Mouse (Mus musculus) skeletal muscle tissue, postnatal 0 days (tissue): Measurements from ENCODE around the gene Slc25a5. TPM values are rescaled to one million over a fixed set of nuclear protein-coding genes. Genes with fewer than 3 reads are reported as not detected.

Experiments used
- polyA plus RNA-seq: library from polyadenylated mRNA; unstranded; fragments of >200 nt; fragmentation: Nextera tagmentation; extraction: Ambion mirVana; gene quantifications from 2 replicates; pipeline ENCODE4 v1.2.1, GENCODE M21; 2015

The Slc25a5 gene
- 681 and 708 TPM in 2 replicates for polyA plus RNA-seq

DNA sequence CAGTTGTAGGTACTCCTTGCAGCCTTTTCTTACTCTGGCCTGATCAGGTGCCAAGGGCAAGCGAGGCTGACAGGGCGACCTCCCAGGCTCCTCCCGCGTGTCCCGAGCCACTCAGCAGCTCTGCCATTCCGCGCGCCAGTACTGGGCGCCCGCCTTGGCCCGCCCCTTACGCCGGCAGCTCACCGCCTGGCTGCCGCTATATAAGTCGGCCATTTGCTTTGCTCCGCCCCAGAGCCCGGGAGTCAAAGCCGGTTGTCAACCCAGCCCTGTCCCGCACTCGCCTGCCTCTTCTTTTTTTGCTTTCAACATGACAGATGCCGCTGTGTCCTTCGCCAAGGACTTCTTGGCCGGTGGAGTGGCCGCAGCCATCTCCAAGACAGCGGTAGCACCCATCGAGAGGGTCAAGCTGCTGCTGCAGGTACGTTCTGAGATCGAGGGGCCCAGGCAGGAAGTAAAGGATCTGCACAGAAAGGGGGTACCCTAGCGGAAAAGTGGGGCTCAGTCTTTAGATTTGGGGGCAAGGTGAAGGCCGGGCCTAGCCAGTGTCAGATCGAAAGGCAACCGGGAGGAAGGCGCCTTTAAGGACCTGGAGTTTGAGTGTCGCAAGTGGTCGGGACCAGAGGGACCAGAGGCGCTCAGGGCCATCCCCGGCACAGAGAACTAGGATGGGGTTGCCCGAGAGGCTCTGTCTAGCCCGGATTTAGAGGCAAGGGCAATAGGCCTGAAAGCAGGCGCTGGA, at the start of gene Slc25a5:
Gene Slc25a5, plus strand, starts transcription at position 228 of the 739 bp plus-strand sequence.

Other genes starting within 250 kb of the Slc25a5 start
- gene Pgrmc1, start 197.4 kb upstream of the Slc25a5 start, polyA plus RNA-seq, result 69.9 and 105 TPM in 2 replicates
- gene Akap17b, start 150.3 kb upstream of the Slc25a5 start, polyA plus RNA-seq, result 0.83 and 0.85 TPM in 2 replicates
- 0.79 and 0.84 TPM in 2 replicates for gene Slc25a43, start 52.0 kb upstream of the Slc25a5 start, polyA plus RNA-seq
- 105 and 114 TPM in 2 replicates for gene Ube2a, start 78.2 kb downstream of the Slc25a5 start, polyA plus RNA-seq
- gene C330007P06Rik, start 78.5 kb downstream of the Slc25a5 start, polyA plus RNA-seq, result 11.6 and 14.1 TPM in 2 replicates
- gene Nkrf, start 107.2 kb downstream of the Slc25a5 start, polyA plus RNA-seq, result 0.51 and 0.55 TPM in 2 replicates
- 7.7 and 12.2 TPM in 2 replicates for gene Sept6, start 196.1 kb downstream of the Slc25a5 start, polyA plus RNA-seq